Mouse (Mus musculus): ENCODE results near the gene Rab37. TPM values are rescaled to one million over a fixed set of nuclear protein-coding genes. Genes with fewer than 3 reads are reported as not detected.

The Rab37 gene
- polyA plus RNA-seq, 1 experiment from 2014 or later: 1.4 TPM

- peaks cover 76% of the 10 kb centered on the region for H3K4me1 ChIP-seq (replicated peaks)
- no peak overlapping the region for H3K4me3 ChIP-seq
- no peak overlapping the region for H3K27ac ChIP-seq
- 84% methylated on average over 12 of the region's 12 CpGs for WGBS
- H3K27me3 ChIP-seq (ENCODE audit: insufficient read depth, poor library complexity, severe bottlenecking): peaks cover 9% of the 10 kb centered on the region
- no peaks in the 10 kb centered on the region for H3K9me3 ChIP-seq
- no peak for DNase-seq (ENCODE audit: low spot score)
- H3K36me3 ChIP-seq: peaks cover 48% of the 10 kb centered on the region
Observed at GRCm38 (mm10) chr11:115208126-115208525, 116.9 kb downstream of the Rab37 start.

GRCm38 (mm10) chr11:115208776-115209732, 117.8 kb downstream of the Rab37 start:
- DNase-seq (ENCODE audit: low spot score): no peak
- H3K27ac ChIP-seq: peak overlapping the region; percentile 59
- peaks cover 48% of the 10 kb centered on the region for H3K36me3 ChIP-seq
- H3K27me3 ChIP-seq (ENCODE audit: insufficient read depth, poor library complexity, severe bottlenecking): peaks cover 9% of the 10 kb centered on the region
- no peak overlapping the region for H3K4me3 ChIP-seq
- WGBS: 77% methylated on average over 25 of the region's 25 CpGs
- no peaks in the 10 kb centered on the region for H3K9me3 ChIP-seq
- peaks cover 79% of the 10 kb centered on the region for H3K4me1 ChIP-seq (replicated peaks)

- no peak for DNase-seq (ENCODE audit: low spot score)
- peak overlapping the region; percentile 59 for H3K27ac ChIP-seq
- H3K9me3 ChIP-seq: no peaks in the 10 kb centered on the region
- H3K4me3 ChIP-seq: no peak overlapping the region
- peaks cover 9% of the 10 kb centered on the region for H3K27me3 ChIP-seq (ENCODE audit: insufficient read depth, poor library complexity, severe bottlenecking)
- peaks cover 85% of the 10 kb centered on the region for H3K4me1 ChIP-seq (replicated peaks)
- peaks cover 45% of the 10 kb centered on the region for H3K36me3 ChIP-seq
- WGBS: 76% methylated on average over 7 of the region's 7 CpGs
Observed at GRCm38 (mm10) chr11:115209958-115210357, 118.7 kb downstream of the Rab37 start.

Other genes with a start within 250 kb of the Rab37 start
- gene Gprc5c, start 240.3 kb upstream of the Rab37 start, polyA plus RNA-seq (2016; fragmentation: Nextera tagmentation; extraction: Ambion mirVana): 31.5 and 42.9 TPM in 2 replicates
- gene Cd300a, start 201.4 kb upstream of the Rab37 start, polyA plus RNA-seq (2016; fragmentation: Nextera tagmentation; extraction: Ambion mirVana): 0.81 and 1.0 TPM in 2 replicates
- 0.05 and 0.06 TPM in 2 replicates for gene Cd300lb, start 157.0 kb upstream of the Rab37 start, polyA plus RNA-seq (2016; fragmentation: Nextera tagmentation; extraction: Ambion mirVana)
- not detected in 2 replicates for gene Cd300c, start 122.3 kb upstream of the Rab37 start, polyA plus RNA-seq (2016; fragmentation: Nextera tagmentation; extraction: Ambion mirVana)
- 0.08 TPM in 1 of 2 replicates, not detected in the other for gene Cd300ld, start 101.5 kb upstream of the Rab37 start, polyA plus RNA-seq (2016; fragmentation: Nextera tagmentation; extraction: Ambion mirVana)
- gene Cd300c2, start 89.6 kb upstream of the Rab37 start, polyA plus RNA-seq (2016; fragmentation: Nextera tagmentation; extraction: Ambion mirVana): 0.76 and 1.1 TPM in 2 replicates
- not detected in 2 replicates for gene Cd300ld2, start 75.2 kb upstream of the Rab37 start, polyA plus RNA-seq (2016; fragmentation: Nextera tagmentation; extraction: Ambion mirVana)
- gene Cd300ld4, start 64.4 kb upstream of the Rab37 start, polyA plus RNA-seq (2016; fragmentation: Nextera tagmentation; extraction: Ambion mirVana): not detected in 2 replicates
- not detected in 2 replicates for gene Cd300ld5, start 53.7 kb upstream of the Rab37 start, polyA plus RNA-seq (2016; fragmentation: Nextera tagmentation; extraction: Ambion mirVana)
- gene Cd300ld3, start 43.0 kb upstream of the Rab37 start, polyA plus RNA-seq (2016; fragmentation: Nextera tagmentation; extraction: Ambion mirVana): not detected in 2 replicates
- gene Cd300e, start 29.3 kb upstream of the Rab37 start, polyA plus RNA-seq (2016; fragmentation: Nextera tagmentation; extraction: Ambion mirVana): not detected in 2 replicates
- 0.11 TPM in 1 of 2 replicates, not detected in the other for gene Cd300lf, start 42.6 kb downstream of the Rab37 start, polyA plus RNA-seq (2016; fragmentation: Nextera tagmentation; extraction: Ambion mirVana)
- 39.6 and 49.8 TPM in 2 replicates for gene Slc9a3r1, start 71.9 kb downstream of the Rab37 start, polyA plus RNA-seq (2016; fragmentation: Nextera tagmentation; extraction: Ambion mirVana)
- gene Tmem104, start 96.1 kb downstream of the Rab37 start, polyA plus RNA-seq (2016; fragmentation: Nextera tagmentation; extraction: Ambion mirVana): 6.9 and 10.6 TPM in 2 replicates
- 18.7 and 24.3 TPM in 2 replicates for gene Nat9, start 96.4 kb downstream of the Rab37 start, polyA plus RNA-seq (2016; fragmentation: Nextera tagmentation; extraction: Ambion mirVana)
- gene Grin2c, start 175.8 kb downstream of the Rab37 start, polyA plus RNA-seq (2016; fragmentation: Nextera tagmentation; extraction: Ambion mirVana): 0.14 and 0.18 TPM in 2 replicates
- 17.7 TPM in 2 replicates for gene Fdxr, start 185.6 kb downstream of the Rab37 start, polyA plus RNA-seq (2016; fragmentation: Nextera tagmentation; extraction: Ambion mirVana)
- 0.27 and 0.47 TPM in 2 replicates for gene Fads6, start 206.2 kb downstream of the Rab37 start, polyA plus RNA-seq (2016; fragmentation: Nextera tagmentation; extraction: Ambion mirVana)
- gene Otop2, start 215.7 kb downstream of the Rab37 start, polyA plus RNA-seq (2016; fragmentation: Nextera tagmentation; extraction: Ambion mirVana): not detected in 2 replicates
- 0.10 TPM in 1 of 2 replicates, not detected in the other for gene Ush1g, start 230.6 kb downstream of the Rab37 start, polyA plus RNA-seq (2016; fragmentation: Nextera tagmentation; extraction: Ambion mirVana)
- gene Otop3, start 243.3 kb downstream of the Rab37 start, polyA plus RNA-seq (2016; fragmentation: Nextera tagmentation; extraction: Ambion mirVana): 0.08 TPM in 1 of 2 replicates, not detected in the other

Data from hindbrain, embryonic 10.5 days (tissue).